Mouse (Mus musculus): Measurements from ENCODE around the gene Utp18.

DNA sequence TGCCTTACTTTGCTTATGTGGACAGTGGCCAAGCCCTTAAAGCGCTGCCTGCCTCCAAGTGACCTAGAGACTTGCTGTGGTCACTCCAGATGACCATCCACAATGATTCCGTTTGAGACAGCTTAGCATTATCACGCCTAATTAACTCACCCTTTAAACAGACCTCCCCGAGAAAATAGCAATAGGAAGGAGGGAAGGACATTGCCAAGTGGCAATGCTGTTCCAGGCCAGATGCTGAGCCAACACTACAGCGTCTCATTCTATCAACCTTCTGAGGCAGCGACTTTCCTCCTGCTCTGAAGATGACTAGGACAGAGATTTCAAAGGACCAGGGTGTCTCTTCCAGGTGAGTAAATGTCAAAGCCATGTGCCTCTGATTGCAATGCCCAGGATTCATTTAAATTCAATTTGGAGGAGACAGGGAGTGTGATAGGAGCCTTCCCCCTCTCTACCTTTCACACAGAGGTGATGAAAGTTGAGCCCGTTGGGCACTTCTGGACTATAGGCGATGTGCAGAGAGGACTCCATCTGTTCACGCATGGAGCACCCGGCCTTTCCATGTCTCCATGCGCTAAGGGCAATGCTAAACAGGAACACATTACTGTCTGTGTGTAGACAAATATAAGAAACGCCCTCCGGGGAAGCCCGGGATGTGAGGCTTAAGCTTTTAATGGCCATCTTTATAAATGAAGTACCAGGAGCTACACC lies 56.8 kb downstream of the Utp18 start:
- no peak for TF ChIP-seq CTCF (IDR thresholded peaks at IDR 0.05)
- no peak for TF ChIP-seq POLR2A (IDR thresholded peaks at IDR 0.05; ENCODE audit: insufficient read depth, low read depth, low read length)

Data from heart, adult 2 months (tissue).